Mouse (Mus musculus) WW6 (cell line): ENCODE measurements around the gene Comtd1.

Experiments used
- DNase-seq: peaks from one replicate; pipeline ENCODE4 v3.0.0-alpha.2; 2013; ENCODE audit warnings: low read depth, low spot score

The Comtd1 gene

DNA sequence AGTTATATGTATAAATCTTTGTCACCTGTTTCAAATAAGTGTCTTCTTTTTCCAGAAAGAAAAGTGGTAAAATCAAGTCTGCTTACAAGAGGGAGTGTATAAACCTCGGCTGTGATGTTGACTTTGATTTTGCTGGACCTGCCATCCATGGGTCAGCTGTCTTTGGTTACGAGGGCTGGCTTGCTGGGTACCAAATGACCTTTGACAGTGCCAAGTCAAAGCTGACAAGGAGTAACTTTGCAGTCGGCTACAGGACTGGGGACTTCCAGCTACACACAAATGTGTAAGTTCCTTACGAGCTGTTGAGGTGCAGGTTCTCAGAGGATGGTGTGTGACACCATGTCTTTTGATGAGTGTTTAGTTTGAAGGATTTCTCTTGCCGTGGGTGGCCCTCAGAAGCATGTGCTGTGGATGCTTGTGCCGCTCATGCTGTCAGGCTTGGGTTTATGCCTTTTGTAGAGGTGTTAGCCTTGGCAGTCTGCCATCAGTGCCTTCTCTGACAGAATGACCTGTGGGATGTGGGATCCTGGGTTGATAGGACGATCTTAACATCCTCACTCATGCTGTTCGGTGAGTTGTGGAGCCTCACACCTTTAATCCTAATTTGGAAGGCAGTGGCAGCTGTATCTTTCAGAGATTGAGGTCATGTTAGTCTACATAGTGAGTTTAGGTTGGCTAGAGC lies 10.3 kb downstream of the Comtd1 start:
- no peak for DNase-seq

DNA sequence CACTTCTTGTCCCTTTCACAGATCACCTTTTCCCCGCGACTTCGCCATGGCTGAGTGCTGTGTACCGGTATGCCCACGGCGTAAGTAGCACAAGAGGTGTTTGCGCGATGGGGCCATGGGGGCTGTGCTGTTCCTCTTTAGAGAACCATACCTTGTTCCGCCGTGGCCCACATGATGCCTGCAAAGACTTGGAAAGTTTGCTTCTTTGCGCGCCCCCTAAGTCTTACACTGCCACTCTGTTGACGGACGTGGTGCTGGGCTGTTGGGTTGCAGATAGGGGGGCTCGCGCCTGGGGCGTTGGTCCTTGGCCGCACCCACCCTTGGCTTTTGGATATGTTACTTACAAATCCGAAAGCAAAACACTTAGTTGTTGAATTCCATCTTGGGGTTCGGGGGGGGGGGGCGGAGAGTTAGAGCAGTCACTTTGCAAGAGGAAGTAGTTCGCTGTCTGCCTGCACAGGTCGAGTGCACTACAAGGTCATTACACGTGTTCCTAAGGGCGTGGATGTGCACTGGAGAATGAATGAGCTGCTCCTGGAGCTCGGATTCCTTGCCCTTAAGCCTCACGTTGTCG lies 16.9 kb downstream of the Comtd1 start:
- no peak for DNase-seq

DNA sequence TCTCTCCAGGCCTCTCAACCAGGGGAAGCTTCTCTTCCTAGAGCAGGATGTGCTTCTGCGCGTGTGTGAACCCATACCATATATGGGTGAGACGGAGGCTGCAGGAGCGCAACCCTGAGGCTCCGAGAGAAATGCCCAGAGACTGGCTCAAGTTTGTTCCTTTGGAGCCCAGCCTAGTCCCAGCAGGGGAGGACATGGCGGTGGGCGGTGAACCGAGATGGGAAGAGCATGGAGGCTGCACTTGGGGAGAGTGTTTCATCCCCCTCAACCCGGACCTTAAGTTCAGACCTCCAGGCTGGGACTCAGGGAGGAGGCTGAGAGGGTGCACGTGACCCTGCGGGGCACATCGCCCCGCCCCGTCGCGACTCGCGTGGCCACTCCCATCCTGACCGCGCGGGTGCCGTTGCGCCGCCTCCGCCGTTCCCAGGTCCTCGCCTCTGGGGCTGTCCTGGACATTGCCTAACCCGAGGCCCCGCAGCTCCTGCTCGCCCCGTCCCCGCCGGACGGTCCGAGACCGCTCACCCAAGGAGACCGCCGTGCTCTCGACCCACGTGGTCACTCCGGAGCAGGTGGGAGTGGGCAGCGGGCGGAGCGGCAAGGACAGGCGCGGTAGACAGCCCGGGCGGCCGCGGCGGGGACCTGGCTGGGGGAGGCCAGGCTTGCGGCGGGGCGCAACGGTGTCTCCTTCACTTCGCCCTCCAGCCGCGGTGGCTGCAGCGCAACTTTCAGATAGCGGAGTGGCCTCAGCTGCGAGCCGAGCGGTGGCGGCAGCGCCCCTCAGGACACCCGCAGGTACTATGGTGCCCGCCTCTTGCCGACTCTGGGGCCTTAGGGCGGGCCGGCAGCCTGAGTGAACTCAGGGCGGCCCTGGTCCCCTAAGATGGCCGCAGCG lies 17.7 kb downstream of the Comtd1 start:
- DNase-seq, result peak; percentile 87

DNA sequence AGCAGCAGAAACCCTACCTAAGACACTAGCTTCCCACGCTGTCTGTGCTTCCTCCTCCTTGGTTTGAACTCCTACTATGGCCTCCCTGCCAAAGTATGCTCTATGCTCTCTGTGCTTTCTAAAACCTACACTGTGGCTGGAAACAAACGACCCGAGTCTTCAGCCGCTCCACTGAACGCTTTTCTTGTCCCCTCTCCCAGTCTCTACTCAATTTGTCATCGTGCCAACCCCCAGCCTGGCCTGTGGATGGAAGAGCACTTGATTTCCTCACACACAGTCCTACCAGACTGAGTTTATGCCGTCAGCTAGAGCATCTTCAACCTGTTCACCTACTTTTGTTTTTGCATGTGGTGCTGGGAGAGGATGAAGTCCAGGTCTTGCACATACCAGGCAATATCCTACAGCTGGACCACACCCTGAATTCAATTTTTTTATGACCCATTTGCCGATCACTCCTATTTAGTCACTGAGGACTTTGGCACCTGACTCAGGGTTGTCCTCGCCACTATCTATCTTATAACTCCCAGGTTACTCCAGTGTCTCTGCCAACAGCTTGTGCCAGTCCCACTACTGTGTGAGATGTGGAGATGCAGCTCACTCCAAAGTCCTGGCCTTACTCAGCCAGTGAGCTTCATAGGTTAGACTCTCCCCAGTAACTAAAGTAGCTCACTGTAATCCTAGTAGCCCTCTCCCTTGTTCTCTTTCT lies 22.8 kb downstream of the Comtd1 start:
- no peak for DNase-seq

DNA sequence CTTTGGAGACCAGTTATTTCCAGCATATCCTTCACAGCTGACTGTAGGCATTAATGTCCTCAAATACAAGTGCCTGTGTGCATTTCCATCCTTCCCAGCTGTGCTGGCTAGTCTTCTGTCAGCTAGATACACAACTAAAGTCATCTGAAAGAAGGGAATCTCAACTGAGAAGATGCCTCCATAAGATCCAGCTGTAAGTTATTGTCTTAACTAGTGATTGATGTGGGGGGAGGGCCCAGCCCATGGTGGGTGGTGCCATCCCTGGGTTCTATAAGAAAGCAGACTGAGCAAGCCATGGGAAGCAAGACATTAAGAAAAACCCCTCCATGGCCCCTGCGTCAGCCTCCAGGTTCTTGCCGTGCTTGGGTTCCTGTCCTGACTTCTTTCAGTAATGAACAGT lies 23.8 kb downstream of the Comtd1 start, which contains the start of gene Vdac2:
TSS of gene Vdac2 (plus strand) at position 301 of the 400 bp plus-strand sequence.
- DNase-seq, result no peak

DNA sequence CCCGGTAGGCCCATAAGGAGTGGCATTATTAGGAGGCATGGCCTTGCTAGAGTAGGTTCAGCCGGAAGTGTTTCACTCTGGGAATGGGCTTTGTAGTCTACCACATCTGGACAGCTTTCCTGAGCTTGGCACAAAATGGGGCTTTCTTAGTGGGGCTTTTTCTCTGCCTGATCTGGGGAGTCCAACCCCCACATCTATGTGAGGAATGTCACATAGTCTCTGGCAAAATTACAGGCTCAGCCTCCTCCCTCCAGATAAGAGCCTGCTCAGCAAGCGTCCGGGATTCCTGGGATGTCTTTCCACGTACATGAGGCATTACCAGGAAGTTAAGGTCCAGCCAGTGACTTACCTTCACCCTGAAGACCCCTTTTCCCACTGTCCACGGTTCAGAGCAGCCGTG lies 24.9 kb downstream of the Comtd1 start:
- DNase-seq, result no peak

DNA sequence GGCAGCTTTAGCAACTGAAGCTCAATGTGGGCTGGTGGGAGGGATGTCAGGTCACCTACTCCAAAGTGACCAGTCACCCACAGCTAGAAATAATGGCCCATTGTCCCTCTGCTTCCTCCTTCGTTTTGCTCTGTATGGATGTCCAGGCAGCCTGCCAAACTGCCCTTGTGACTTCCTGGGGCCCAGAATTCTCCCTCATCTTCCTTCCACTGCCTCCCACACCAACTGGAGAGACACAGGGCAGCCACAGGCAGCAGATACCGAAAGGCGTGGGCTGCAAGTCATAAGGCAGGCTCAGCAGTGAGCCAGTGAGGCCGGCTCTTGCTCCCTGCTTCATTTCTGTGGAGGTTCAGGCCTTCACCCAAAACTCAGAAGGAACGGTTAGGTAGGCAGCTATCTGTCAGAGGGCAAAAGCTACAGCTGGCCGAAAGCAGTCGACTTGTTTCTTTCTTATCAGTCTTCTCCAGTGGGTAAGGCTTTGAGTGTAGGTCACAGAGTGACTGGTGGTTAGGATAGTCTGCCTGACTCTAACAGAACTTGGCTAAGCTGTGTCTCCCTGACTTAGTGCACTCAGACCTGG lies 25.9 kb downstream of the Comtd1 start:
- no peak for DNase-seq

DNA sequence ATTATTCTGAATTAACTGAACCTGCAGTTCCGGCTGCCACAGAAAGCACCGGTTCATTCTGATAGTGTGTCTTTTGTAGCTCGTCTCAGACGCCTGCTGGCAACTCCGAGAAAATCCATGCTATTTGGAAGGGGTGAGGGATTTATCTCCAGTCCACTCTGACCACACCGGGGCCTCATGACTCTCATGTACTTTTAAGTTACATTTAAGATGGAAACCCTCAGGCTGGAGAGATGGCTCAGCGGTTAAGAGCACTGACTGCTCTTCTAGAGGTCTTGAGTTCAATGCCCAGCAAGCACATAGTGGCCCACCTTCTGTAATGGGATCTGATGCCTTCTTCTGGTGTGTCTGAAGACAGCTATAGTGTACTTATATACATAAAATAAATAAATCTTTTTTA lies 26.5 kb downstream of the Comtd1 start:
- DNase-seq, result no peak

DNA sequence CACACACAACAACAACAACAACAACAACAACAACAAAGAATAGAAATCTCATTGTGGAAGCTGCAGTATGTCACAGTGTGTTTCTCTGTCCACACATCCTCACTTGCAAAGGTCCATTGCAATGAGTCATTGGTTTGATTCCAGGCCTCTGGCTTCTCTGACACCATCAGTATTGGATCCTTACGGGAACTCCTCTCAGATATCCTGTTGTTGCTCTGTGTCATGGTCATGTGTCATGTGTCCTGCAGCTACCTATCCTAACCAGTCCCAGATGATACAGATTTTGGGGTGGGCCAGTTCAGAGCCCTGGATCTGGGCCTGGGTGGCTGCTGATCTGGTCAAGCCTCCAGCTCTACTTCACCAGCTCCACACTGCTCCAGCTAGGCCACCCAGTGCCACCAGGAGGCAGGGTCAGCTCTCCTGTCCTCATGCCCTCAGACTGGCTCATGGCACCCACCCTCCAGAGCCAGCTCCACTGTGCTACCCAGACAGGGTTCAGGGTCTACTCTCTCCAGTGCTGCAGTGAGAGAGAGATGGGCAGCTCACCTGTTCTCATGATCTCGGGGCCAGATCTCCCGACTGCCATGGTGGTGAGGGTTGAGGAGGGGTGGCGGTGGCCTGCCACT lies 27.8 kb downstream of the Comtd1 start:
- DNase-seq, result no peak

DNA sequence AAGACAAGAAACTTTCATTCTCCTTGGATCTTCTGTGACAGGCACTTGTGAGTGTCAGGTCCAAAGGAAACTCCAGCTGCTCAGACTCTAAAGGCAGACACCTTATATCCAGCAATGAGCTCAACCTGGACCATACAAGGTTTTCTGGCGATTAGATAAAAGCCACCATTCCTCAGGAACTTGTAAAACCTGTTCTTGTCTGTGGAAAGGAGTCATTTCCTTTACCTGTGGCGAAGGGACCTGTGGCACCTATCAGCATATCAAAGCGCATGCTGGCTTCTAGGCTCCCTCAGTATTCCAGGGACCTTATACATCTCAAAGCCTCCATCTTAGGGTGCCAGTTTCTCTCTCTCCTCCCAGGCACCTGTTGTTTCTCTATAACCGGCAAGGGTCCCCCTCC lies 31.3 kb downstream of the Comtd1 start:
- no peak for DNase-seq

DNA sequence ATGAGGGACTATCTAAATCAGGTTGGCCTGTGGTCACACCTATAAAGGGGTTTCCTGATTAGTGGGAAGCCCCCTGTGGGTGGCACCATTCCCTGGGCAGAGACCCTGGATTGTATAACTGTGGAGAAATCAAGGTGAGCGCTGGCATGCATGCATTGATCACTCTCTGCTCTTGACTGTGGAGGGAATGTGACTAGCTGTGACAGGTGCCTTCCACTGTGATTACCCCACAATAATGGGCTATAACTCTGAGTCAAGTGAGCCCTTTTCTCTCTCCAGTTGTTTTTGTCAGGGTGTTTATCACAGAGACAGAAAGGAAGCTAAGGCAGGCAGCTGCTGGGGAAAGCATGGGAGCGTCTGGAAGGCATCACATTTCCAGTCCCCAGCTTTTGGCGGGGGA lies 32.5 kb downstream of the Comtd1 start:
- no peak for DNase-seq

DNA sequence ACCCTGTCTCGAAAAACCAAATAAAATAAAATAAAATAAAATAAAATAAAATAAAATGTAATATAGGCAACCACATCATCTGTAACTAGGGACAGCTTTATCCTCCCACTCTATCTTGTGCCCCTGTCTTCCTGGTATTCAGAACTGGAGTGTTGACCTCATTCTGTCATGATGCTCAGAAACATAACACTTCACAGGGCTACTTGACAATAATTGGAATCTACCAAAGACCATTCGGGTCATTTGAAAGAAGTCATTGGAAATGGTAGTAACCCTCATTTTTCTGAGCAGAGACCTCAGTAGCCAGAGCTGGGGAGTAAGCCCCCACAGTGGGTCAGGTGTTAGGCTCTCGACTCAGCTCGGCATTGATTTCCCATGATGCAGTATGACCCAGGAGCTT lies 34.2 kb downstream of the Comtd1 start:
- DNase-seq, result no peak

DNA sequence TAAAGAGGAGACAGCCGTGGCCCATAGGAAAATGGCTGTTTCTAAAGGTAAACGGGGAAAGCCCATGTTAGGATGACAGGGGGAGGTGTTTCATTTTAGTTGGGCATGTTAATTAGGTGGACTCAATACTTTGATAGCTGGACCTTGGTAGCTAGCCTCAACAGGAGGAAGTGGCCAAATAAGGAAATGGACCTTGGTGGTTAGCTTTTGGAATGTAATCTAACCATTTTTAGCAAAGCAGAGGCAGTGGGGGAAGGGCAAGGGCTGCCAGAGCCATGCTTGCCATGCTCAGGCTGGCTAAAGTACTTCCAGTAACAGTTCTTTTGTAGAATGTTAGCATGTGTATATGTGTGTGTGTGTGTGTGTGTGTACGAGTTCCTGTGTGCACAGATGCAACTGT lies 34.9 kb downstream of the Comtd1 start:
- DNase-seq, result no peak

DNA sequence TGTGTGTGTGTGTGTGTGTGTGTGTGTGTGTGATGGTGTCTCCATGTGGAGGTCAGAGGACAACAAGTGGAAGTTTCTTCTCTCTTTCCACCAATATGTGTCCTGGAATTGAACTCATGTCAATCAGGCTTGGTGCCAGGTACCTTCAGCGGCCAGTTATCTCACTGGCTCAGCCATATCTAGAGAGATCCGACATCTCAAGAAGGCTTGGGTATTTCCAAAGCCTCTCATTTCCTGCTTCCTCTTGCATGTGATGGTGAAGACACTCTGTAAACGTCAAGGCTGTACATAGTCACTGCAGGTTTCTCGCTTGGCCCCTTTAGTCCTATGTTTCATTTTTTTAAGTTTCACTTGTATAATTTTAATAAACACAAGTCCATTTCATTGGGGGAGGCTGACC lies 35.6 kb downstream of the Comtd1 start:
- DNase-seq, result no peak

DNA sequence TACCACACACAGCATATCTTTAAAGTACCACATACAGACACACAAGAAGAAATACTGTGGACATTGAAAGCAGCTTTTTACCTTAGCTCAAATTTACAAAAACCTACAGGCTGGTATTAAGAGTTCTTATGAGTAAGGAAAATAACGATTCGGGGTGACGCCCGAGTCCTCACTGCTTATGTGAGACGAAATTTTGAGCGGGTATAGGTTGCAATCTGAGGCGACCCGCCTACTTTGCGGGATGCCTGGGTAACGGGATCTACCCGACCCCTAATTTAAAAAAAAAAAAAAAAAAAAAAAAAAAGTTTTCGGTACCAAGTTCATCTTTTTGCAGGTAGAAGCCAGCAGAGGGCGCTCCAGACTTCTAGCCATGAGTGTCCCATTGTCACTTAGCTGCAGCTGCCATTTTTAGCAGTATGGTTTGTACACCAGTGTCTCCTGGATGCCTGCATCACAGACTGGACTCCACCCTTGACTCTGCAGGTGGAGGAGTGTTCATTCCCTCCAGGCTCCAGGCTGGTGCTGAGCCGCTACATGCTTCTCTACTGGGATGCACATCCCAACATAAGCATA lies 36.1 kb downstream of the Comtd1 start:
- peak; percentile 43 for DNase-seq

DNA sequence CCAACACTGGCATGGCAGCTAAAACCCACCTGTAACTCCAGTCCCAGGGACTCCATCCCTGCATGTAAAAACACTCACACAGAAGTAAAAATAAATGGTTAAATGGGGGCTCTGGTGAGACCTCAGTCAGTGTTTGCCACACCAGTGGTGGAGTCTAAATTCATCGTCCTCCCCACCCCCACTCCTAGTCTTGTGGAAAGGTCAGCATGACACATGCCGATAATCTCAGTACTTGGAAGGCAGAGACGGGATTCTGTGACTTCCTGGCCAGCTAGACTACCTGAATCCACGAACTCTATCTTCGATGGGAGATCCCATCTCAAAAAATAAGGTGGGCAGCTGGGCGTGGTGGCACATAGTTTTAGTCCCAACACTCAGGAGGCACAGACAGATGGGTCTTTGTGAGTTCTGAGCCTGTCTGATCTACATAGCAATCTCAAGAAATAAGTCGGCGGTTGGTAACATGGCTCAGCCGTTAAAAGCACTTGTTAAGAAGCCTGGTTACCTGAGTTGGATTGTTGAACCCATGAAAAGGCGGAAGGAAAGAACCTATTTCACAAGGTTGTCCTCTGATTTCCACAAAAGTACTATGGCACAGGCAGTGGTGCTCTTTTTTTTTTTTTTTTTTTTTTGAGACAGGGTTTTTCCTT lies 36.9 kb downstream of the Comtd1 start:
- DNase-seq, result no peak

DNA sequence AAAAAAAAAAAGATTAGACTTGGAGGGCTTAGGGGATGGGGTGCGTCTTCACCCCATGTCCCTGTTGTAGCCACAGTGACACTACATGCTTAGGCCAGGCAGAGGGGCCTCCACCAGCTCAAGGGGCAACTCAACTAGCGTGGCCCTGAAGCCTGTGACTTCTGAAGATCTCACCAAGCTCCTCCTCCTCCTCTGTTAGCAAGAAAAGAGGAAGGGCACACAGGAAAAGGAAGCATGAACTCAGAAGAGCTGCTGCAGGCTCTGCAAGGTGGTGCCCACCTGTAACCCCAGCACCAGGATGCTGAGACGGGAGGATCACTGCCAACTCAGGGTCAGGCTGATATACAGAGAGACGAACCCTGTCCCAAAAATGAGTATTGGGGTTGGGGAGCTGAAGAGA lies 37.5 kb downstream of the Comtd1 start:
- DNase-seq, result no peak

DNA sequence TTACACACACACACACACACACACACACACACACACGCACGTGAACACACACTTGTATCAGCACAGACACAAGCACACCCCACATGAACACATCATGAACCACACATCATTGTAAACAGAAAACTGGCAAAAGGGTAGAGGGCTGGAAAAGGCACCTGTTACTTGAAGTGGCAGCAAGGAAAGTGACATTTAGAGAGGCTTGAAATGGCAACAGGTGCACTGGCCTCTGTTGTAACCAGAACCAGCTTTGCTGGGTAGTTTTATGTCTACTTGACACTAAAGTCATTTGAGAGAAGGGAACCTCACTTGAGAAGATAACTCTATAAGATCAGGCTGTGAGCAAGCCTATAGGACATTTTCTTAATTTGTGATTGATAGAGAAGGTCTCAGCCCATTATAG lies 39.4 kb downstream of the Comtd1 start:
- no peak for DNase-seq

DNA sequence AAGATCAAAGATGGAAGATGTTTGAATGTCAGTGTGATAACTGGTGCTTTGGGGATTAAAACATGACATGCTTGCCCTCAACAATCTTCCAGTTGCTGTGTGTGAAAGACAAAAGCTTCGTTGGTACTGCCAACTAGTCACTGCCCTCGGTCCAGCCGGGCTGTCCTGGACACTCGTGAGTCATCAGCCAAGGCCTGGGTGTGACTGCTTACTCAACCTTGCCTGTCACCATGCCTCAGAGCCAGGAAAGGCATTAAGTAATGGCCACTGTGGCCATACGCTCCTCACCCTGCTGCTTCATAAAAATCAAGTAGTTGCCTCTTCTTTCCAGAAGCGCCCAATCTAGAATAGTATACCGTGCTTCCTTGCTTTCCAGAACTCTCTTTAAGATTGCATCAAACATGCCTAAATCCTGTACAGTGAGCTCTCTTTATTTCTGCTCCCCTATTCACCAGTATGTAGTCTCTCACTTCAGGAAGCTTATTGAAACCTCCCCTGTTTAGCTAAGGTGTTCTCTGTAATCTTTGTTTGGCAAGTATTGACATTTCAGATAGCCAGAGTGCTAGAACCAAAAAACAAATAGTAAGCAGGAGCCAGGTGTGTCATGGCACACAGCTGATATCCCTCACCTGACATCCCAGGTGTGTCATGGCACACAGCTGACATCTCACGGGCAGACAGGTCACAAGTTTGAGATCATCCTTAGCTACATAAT lies 40.4 kb downstream of the Comtd1 start:
- DNase-seq, result no peak
